Mouse (Mus musculus) kidney, adult 9 months (tissue): Measurements from ENCODE around the gene Bend3.

ENCODE experiments used
- DNase-seq: peaks from one replicate; pipeline ENCODE4 v3.0.0; 2022

Bend3 gene

DNA sequence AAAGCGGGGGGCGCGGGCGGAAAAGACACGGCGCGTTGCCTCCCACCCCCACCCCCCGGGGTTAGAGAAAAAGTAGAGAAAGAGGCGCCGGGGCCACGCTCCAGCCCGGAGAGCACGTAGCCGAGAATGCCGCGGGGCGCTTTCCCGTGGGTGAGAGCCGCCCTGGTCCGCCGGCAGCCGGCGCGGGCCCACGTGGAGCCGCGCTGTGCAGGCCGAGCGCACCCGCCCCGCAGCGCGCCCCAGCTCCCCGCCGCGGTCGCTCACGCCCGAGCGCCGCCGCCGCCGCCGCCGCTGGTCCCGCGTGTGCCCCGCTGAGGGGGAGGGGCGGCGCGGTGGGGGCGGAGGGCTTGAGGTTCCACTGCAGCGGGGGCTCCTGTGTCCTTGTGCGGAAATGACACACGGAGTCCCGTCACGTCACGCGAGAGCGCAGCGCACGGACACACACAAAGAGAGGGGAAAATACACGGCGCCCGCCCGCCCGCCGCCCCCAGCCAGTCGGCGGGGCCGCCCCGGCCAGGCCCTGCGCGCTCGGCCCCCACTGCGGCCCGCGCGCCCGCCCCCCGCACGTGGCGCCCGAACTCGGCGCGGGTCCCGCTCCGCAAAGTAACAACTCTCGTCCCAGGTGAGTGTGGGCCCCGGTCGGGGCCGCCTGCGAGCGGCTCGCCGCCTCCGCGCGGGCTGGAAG lies at the start of gene Bend3:
Gene Bend3, plus strand, starts transcription at position 81 of the 685 bp plus-strand sequence.
- DNase-seq: peak; percentile 49

- peak; percentile 23 for DNase-seq
Measured at GRCm38 (mm10) chr10:43430606-43431005, 48.0 kb upstream of the Bend3 start.

- peak; percentile 72 for DNase-seq
Measured at GRCm38 (mm10) chr10:43434326-43434725, 44.3 kb upstream of the Bend3 start.

DNA sequence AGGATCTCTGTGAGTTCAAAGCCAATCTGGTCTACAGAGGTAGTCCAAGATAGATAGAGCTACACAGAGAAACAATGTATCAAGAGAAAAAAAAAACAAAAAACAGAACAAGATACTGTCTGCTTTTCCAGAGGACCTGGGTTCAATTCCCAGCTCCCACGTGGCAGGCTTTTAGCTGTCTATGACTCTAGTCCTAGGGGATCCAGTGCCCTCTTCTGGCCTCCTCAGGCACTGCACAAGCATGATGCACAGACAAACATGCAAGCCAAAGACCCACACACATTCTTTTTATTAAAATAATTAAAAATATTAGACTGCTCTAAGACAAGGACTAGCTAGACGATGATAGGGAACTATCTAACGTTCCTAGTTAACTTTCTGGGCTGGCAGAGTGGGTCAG lies 42.9 kb upstream of the Bend3 start:
- no peak for DNase-seq

- peak; percentile 31 for DNase-seq
Measured at GRCm38 (mm10) chr10:43439492-43439941, 39.1 kb upstream of the Bend3 start.

GRCm38 (mm10) chr10:43440050-43440449 lies 38.6 kb upstream of the Bend3 start:
- DNase-seq: peak; percentile 79

DNA sequence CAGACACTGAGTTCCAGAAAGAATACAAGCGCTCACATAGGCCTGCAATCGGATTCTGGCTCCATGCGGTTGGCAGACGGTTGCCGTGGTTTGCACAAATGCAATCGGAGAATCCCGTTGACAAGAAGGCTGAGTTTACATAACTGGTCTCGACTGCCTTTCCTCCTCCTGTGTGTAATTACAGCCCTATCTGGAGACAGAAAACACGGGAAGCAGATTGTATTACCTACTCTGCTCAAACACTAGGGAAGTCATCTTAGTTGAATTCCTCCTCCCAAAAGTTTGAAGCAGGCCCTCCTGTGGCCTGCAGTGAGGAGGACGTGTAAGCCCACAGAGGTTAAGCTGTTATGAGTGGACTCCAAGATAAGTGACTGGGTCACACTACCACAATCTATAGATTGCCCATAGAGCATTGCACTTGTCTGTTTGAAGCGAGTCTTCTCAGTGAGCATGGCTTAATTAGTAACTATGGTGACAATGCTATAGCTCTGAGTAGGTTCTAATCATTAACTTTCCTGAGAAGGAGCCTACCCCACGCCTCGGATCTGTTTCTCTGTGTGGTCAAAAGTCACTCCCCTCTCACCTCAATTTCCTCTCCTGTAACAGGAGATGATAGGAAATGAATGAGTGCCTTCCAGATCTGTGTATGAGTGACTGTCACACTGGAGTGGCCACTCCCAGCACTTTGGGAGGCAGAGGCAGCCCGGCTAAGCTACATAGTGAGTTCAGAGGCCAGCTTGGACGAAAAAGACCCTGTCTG lies 37.5 kb upstream of the Bend3 start:
- peak; percentile 69 for DNase-seq

DNA sequence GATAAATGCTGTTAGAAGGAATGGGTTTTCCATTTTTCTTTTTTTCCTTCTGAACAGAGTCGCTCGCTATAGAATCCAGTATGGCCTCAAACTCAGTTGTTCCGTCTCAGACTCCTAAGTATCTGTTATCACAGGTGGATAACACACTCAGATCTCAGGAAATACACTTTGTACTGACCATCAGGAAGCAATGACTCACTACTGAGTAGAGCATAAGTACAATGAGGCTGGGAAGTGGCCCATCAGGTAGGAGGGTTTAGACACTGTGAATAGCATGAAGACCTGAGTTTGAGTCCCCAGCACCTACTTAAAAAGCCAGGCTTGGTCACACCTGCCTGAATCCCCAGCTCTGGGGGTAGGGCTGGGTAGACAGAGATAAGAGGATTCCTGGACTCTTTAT lies 30.0 kb upstream of the Bend3 start:
- no peak for DNase-seq

DNA sequence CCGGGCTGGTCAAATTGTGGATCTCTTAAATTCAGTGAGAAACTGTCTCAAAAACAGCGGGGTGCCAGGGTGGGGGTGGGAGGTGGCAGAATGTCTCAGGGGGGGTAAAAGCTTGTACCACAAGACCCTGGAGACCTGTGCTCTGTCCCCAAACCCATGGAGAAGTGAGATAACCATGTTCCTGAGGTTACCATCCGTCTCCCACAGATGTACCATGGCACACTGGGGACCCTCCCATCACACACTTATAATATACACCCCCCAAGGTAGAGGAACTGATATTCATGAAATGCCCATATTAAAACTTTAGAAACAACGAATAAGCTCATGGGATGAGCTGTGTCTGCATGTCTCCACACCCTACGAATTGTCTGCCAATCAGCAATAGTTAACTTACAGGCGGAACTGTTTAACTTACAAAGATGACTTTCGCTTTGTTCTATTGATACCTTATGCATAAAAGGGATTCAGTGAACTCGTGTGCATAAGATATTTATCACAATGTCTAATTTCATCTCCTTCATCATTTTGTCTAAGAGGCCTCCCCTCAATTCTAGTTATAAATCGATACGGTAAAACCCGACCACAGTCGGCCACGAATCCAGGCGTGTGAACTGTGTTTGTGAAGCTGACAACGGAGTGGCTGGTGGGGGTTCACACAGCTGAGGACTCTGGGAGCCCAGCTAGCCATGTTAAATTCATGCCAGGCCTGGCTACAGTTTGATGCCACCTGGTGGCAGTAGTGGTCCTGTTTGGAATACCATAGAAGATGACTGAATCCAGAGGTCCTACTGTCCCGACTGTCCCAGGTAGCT lies 26.6 kb upstream of the Bend3 start:
- DNase-seq: peak; percentile 89

DNA sequence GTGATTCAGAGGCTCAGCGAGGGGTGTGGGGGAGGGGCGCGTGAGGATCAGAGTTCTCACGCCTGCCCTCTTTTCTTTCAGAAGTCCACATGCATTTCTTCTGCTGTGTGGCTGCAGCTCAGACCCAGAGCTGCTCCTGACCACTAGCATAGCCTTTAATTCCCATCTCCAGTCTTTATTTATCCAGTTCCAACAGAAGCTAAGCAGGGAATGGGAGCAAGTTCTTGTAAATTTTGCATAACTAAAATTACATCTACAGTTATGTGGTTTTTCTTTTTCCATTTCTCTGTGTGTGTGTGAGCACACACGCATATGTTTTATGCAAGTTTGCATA lies 26.0 kb upstream of the Bend3 start:
- no peak for DNase-seq

- no peak for DNase-seq
Measured at GRCm38 (mm10) chr10:43454219-43454618, 24.4 kb upstream of the Bend3 start.

- DNase-seq: no peak
Measured at GRCm38 (mm10) chr10:43454671-43455070, 24.0 kb upstream of the Bend3 start.

- no peak for DNase-seq
Measured at GRCm38 (mm10) chr10:43462821-43463220, 15.8 kb upstream of the Bend3 start.

DNA sequence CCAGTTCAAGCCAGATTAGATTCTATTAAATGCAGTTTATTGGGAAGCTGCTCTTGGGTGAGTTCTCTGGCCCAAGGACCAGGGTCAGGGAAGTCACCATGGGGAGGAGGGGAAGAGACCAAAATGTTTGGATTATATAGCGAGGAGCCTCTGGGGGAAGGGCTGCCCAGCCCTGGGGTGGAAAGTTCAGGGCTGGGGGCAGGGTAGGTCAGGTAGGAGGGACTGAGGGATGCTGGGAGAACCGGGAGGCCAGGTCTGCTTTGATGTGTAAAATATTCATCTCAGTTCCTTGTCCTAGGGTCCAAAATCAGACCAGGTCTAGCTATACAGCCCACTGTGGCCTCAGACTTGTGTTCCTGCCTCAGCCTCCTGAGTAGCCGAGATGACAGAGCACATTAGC lies 15.4 kb upstream of the Bend3 start:
- DNase-seq: no peak

GRCm38 (mm10) chr10:43466223-43466622 lies 12.4 kb upstream of the Bend3 start:
- DNase-seq: no peak

GRCm38 (mm10) chr10:43467659-43468058 lies 11.0 kb upstream of the Bend3 start:
- no peak for DNase-seq

DNA sequence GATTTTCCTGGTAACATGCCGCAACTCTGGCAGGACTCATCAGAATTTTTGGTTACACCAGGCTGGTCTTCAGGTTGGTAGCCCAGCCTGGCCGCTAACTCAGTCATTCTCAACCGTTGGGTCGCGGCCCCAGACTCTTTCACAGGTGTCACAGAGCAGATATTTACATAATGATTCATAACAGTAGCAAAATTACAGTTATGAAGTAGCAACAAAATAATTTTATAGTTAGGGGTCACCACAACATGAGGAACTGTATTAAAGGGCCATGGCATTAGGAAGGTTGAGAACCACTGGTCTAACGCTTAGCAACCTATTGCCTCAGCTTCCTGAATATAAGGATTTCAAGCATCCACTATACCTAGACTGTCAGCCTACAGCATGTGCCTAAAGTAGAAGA lies 10.3 kb upstream of the Bend3 start:
- no peak for DNase-seq

DNA sequence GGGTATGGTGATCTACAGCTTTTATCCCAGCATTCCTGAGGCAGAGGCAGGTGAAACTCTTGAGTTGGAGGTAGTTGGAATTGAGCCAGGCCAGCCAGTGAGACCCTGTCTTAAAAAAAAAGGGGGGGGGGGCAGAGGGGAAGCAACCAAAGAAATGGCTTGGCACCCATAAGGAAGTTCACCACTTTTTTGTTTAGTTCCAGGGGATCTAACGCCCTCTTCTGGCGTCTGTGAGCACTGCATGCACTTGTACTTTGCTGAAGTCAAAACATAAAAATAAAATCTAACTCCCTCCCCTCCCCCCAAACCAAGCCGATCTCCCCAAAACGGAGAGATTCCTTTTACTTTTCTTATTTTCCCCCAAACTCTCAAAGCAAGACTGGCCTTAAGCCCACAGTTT lies 3.3 kb upstream of the Bend3 start:
- DNase-seq: peak; percentile 57

DNA sequence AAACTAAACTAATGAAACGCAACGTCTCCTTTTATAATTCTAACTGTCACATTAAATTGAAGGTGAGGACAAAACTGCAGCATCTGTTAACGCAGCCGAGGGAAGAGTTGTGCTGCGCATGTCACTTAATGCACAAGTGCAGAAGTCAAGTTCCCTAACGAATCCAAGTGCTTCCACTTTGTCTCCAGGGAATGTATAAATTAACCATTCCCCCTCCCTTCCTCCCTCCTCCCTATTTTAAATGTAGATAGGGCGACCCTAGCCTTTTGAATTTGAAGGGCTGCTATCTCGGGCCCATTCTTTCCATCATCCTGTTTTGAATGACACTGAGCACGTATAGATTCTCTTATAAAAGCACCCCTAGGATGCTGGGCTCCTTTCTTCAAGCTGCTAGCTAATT lies 1.2 kb upstream of the Bend3 start:
- DNase-seq: no peak

DNA sequence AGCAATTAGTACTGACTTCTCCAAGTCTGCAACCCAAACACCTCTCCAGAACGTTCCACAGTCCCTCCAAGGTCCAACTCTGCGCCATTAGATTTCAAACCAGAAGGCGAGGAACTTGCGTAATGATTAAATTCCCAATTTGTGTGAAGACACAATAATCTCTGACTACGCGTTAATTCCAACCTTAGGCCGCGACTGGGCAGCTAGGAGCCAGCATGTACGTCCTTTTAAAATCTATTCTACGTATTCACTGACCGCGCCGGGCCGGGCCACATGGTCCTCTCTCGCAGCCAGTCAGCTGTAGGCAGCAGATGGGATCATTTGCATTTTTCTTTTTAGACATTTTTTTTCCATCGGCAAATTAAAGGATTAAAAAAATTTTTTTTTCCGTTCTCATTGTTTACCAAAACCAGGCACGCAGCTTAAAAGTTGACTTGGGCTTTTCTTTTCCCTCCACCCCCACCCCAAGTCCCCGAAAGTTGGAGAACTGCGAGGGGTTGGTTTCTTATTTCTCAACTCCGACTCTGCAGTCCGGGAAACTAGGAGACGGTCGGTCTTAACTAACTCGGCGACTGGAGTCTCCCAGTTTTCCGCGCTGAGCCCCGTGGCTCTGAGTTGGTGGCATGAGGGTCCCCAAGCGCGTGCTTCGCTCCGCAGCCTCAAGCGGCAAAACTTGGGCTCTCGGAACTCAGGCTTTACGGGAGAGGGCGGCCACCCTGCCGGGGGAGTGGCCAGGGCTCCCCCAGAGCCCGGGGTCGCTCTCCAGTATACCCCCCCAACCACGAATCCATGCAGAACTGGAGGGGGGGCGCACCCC lies 558 bp upstream of the Bend3 start:
- peak; percentile 80 for DNase-seq

GRCm38 (mm10) chr10:43479436-43480157 lies 966 bp downstream of the Bend3 start:
- DNase-seq: peak; percentile 86

GRCm38 (mm10) chr10:43480227-43480849 lies 1.7 kb downstream of the Bend3 start:
- DNase-seq: no peak
